Mouse (Mus musculus) lung, postnatal 0 days (tissue): ENCODE measurements at regions not wholly inside any gene's neighbourhood (a gene's known extent, or its start where the extent isn't known, plus 50 kb on each side); places are given as distances from the start of the nearest gene placed in this dataset.

ENCODE experiments used
- CTCF ChIP-seq: IDR thresholded peaks from 2 replicates; pipeline ENCODE4 v1.5.1; 2016; ENCODE audit warnings: antibody characterized with exemption, mild to moderate bottlenecking
- EP300 ChIP-seq: IDR thresholded peaks from 2 replicates; pipeline ENCODE4 v1.6.1; 2016; ENCODE audit warnings: antibody characterized with exemption, mild to moderate bottlenecking, control low read depth

DNA sequence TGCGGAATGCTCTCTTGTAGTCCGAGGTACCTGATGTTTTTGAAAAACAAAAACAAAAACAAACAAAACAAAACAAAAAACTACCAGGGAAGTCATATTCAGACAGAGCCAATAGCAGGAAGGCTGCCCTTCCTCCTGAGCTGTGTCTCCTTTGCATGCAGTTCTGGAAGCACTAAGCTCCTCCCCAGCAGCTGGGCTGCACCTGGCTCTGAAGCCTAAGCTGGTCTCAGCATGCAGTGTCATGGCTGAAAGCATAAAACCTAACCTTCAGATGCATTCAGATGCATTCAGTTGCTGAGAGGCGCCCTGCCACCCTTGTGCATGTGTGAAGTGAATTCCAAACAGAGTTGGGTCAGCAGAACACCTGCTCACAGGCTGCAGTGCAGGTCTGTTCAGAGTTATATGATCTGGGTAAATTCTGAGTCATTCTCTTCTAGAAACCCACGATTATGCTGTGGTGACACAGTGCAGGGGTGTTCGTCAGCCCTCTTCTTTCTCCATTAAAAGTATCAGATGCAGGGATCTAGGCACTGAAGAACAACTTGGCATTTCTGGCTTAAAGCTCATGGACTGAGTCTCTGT, 382.3 kb upstream of the Sox11 start:
- TF ChIP-seq CTCF (no peak), EP300 (no peak)
